Mouse (Mus musculus) bone marrow, adult 2 months (tissue): Measurements from ENCODE around the gene Ptprt.

Experiments
- CTCF ChIP-seq: fragments of 200-500 bp; IDR thresholded peaks from 2 replicates; pipeline ENCODE4 v1.5.1; 2011; ENCODE audit warnings: low read length, control low read depth; ENCODE audit not compliant: control insufficient read depth, insufficient read depth
- POLR2A ChIP-seq: fragments of 200-500 bp; IDR thresholded peaks from 2 replicates; pipeline ENCODE4 v1.6.1; 2011; ENCODE audit warnings: low read depth, mild to moderate bottlenecking, control low read depth, low read length, borderline replicate concordance; ENCODE audit not compliant: control insufficient read depth

DNA sequence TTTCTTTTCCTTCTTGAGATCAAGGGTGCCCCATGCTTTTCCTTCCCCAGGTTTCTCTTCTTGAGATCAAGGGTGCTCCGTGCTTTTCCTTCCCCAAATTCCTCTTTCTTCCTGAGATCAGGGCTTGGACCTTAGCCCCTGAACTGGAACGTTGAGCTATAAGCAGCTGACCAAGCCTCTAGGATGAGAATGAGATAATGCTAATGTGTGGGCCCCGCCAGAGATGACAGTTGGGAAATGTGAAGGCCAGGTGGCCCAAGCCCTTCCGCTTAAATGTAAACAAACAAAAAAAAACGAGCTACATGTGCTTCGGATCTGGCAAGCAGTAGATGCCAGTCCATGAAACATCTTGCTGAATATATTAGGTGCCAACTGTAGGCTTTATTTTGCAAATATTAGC lies 266.3 kb downstream of the Ptprt start:
- no peak for TF ChIP-seq POLR2A
- no peak for TF ChIP-seq CTCF
